Comparison of ENCODE assay signal across 8 mouse cellular contexts in genomic region chr12:111536746-111537145, GRCm38 (mm10). TPM values are rescaled to one million over a fixed set of nuclear protein-coding genes. Genes with fewer than 3 reads are reported as not detected.
DNase-seq lines count a peak whose midpoint lies in the region; ATAC-seq and TF ChIP-seq lines count a peak whose summit lies in the region.

No protein-coding gene starts in this region.

- peak overlapping the region; percentile 87 for H3ac ChIP-seq in myocyte (ENCODE audit: control insufficient read depth, insufficient read length)

- no peak for ATAC-seq in kidney, embryonic 16.5 days (ENCODE audit: low FRiP score, low TSS enrichment)
- ATAC-seq in intestine, embryonic 14.5 days (replicated peaks; ENCODE audit: low FRiP score, low TSS enrichment, low read depth), result no peak

- TF ChIP-seq POLR2A in cortical plate, adult 2 months (IDR thresholded peaks at IDR 0.05; ENCODE audit: extremely low read depth, insufficient read depth, low read length), result no peak
- TF ChIP-seq POLR2A in myocyte (IDR thresholded peaks at IDR 0.05; ENCODE audit: insufficient read length, low read depth), result no peak

- H3K4me3 ChIP-seq in kidney, embryonic 16.5 days (ENCODE audit: low read length), result peak overlapping the region; percentile 99
- H3K4me3 ChIP-seq in cortical plate, adult 2 months (ENCODE audit: insufficient read depth, low read length), result peak overlapping the region; percentile 50; the same call in 1 of the 2 replicates
- H3K4me3 ChIP-seq in intestine, embryonic 14.5 days (ENCODE audit: low read depth, low read length), result peak overlapping the region; percentile 94
- H3K4me3 ChIP-seq in myocyte, result peak overlapping the region; percentile 79

- no peaks in the 10 kb centered on the region for H3K27me3 ChIP-seq in kidney, embryonic 16.5 days (ENCODE audit: insufficient read depth, low read length)
- no peaks in the 10 kb centered on the region for H3K27me3 ChIP-seq in intestine, embryonic 14.5 days (replicated peaks; ENCODE audit: control insufficient read depth, insufficient read depth, low read length)
- no peaks in the 10 kb centered on the region for H3K27me3 ChIP-seq in myocyte (ENCODE audit: control insufficient read depth, insufficient read depth, insufficient read length)

- no peak for DNase-seq in kidney, adult 8-10 months
- no peak for DNase-seq in intestine, embryonic 14.5 days (ENCODE audit: low spot score)
- no peak for DNase-seq in left cerebral cortex, postnatal 14 days (ENCODE audit: low spot score in 2 of 2)
- no peak for DNase-seq in urinary bladder, adult 2 months (ENCODE audit: low spot score)
- no peak for DNase-seq in spleen, postnatal 4 days (ENCODE audit: low spot score in 2 of 2)

- no peaks in the 10 kb centered on the region for H3K9me3 ChIP-seq in kidney, embryonic 16.5 days (ENCODE audit: low read length)
- no peaks in the 10 kb centered on the region for H3K9me3 ChIP-seq in intestine, embryonic 14.5 days (ENCODE audit: control insufficient read depth, low read length)

- peaks cover 35% of the 10 kb centered on the region for H3K4me1 ChIP-seq in kidney, embryonic 16.5 days (ENCODE audit: insufficient read depth, low read length)
- peaks cover 6% of the 10 kb centered on the region for H3K4me1 ChIP-seq in cortical plate, adult 2 months (ENCODE audit: control insufficient read depth, insufficient read depth, low read length)
- peaks cover 20% of the 10 kb centered on the region for H3K4me1 ChIP-seq in intestine, embryonic 14.5 days (replicated peaks; ENCODE audit: control insufficient read depth, insufficient read depth, low read length)

- peaks cover 34% of the 10 kb centered on the region for H3K79me2 ChIP-seq in myocyte (ENCODE audit: control insufficient read depth, insufficient read depth)

- H3K36me3 ChIP-seq in kidney, embryonic 16.5 days (ENCODE audit: insufficient read depth, low read length), result peaks cover 16% of the 10 kb centered on the region
- H3K36me3 ChIP-seq in intestine, embryonic 14.5 days (ENCODE audit: control insufficient read depth, insufficient read depth, low read length), result peaks cover 26% of the 10 kb centered on the region
- peaks cover 24% of the 10 kb centered on the region for H3K36me3 ChIP-seq in myocyte (ENCODE audit: control insufficient read depth, insufficient read depth)

- peak overlapping the region; percentile 98 for H3K9ac ChIP-seq in kidney, embryonic 16.5 days (replicated peaks; ENCODE audit: low read length)
- peak overlapping the region; percentile 98 for H3K9ac ChIP-seq in intestine, embryonic 14.5 days (ENCODE audit: low read length)

- intact Hi-C loops in left cerebral cortex, postnatal 14 days (cut with DNase I), result loop anchor here (5.0 kb wide), 1 partner anchor 111 kb away; no protein-coding TSS in a partner anchor

- WGBS in kidney, embryonic 16.5 days, result 15% methylated on average over 4 of the region's 4 CpGs
- 42% methylated on average over 4 of the region's 4 CpGs for WGBS in intestine, embryonic 14.5 days

- no peak for TF ChIP-seq CTCF in cortical plate, adult 2 months (IDR thresholded peaks at IDR 0.05; ENCODE audit: extremely low read depth, insufficient read depth, low read length)

- H3K27ac ChIP-seq in kidney, embryonic 16.5 days (ENCODE audit: low read length), result peak overlapping the region; percentile 90
- no peak overlapping the region for H3K27ac ChIP-seq in cortical plate, adult 2 months (ENCODE audit: insufficient read depth, low read length)
- 0 out of 2 replicates have a peak overlapping the region, but pooled peaks have one; percentile 88 for H3K27ac ChIP-seq in intestine, embryonic 14.5 days (ENCODE audit: low read depth)

- peak overlapping the region; percentile 72 for H3K4me2 ChIP-seq in kidney, embryonic 16.5 days (replicated peaks; ENCODE audit: low read depth, low read length)
- peak overlapping the region; percentile 74 for H3K4me2 ChIP-seq in intestine, embryonic 14.5 days (ENCODE audit: low read length)
- peak overlapping the region; percentile 92 for H3K4me2 ChIP-seq in myocyte (ENCODE audit: low read depth)

TF ChIP-seq in myocyte, 11 proteins besides CTCF, POLR2A, EP300 and RAD21:
- TF ChIP-seq TCF12 (IDR thresholded peaks at IDR 0.05; ENCODE audit: insufficient read depth, poor library complexity, severe bottlenecking), result no peak
- TF ChIP-seq USF1 (IDR thresholded peaks at IDR 0.05; ENCODE audit: low read depth), result no peak
- TF ChIP-seq SRF (IDR thresholded peaks at IDR 0.05; ENCODE audit: control insufficient read depth, insufficient read length, low read depth), result no peak
- TF ChIP-seq MYOD1 (IDR thresholded peaks at IDR 0.05; ENCODE audit: control insufficient read depth in 1 of 3, insufficient read length in 2 of 3, low read depth in 2 of 3), result no peak
- no peak for TF ChIP-seq E2F4 (IDR thresholded peaks at IDR 0.05; ENCODE audit: insufficient read depth)
- no peak for TF ChIP-seq MYOG (IDR thresholded peaks at IDR 0.05; ENCODE audit: control insufficient read depth in 1 of 3, insufficient read depth in 1 of 3, insufficient read length in 2 of 3, low read depth in 2 of 3)
- TF ChIP-seq CEBPB (IDR thresholded peaks at IDR 0.05; ENCODE audit: insufficient read depth, poor library complexity, severe bottlenecking), result no peak
- TF ChIP-seq MAX (IDR thresholded peaks at IDR 0.05; ENCODE audit: low read depth), result no peak
- TF ChIP-seq TCF3 (IDR thresholded peaks at IDR 0.05; ENCODE audit: insufficient read length, low read depth), result no peak
- no peak for TF ChIP-seq REST (IDR thresholded peaks at IDR 0.05; ENCODE audit: insufficient read depth, insufficient read length)
TF ChIP-seq in myocyte: peak in this region for 0.

RNA-seq across cellular contexts. Expression of gene Eif5, which starts 1.1 kb away (rescaled TPM):
- polyA plus RNA-seq in kidney, embryonic 16.5 days (2015; fragmentation: Nextera tagmentation; extraction: Ambion mirVana), result 481 and 498 TPM in 2 replicates
- 149 and 160 TPM in 2 replicates for polyA plus RNA-seq in cortical plate, adult 2 months (2012; rRNA removed)
- polyA plus RNA-seq in intestine, embryonic 14.5 days (2014; fragmentation: Nextera tagmentation; extraction: Ambion mirVana), result 505 and 521 TPM in 2 replicates
- 57.6 TPM for polyA plus RNA-seq in myocyte (2012; fragmentation: generic; extraction: Trizol)
- total RNA-seq in left cerebral cortex, postnatal 14 days (2021), result 100 to 1,000 TPM; 237 to 261 TPM
- polyA plus RNA-seq in urinary bladder, adult 2 months (2012; rRNA removed), result 139 and 141 TPM in 2 replicates

RNA-seq across cellular contexts. Expression of gene Mark3, which starts 37.6 kb away (rescaled TPM):
- 31.5 and 32.2 TPM in 2 replicates for polyA plus RNA-seq in kidney, embryonic 16.5 days (2015; fragmentation: Nextera tagmentation; extraction: Ambion mirVana)
- polyA plus RNA-seq in cortical plate, adult 2 months (2012; rRNA removed), result 73.9 and 76.5 TPM in 2 replicates
- polyA plus RNA-seq in intestine, embryonic 14.5 days (2014; fragmentation: Nextera tagmentation; extraction: Ambion mirVana), result 49.4 and 49.6 TPM in 2 replicates
- polyA plus RNA-seq in myocyte (2012; fragmentation: generic; extraction: Trizol), result 42.1 TPM
- total RNA-seq in left cerebral cortex, postnatal 14 days (2021), result 100 to 1,000 TPM; 122 to 125 TPM
- polyA plus RNA-seq in urinary bladder, adult 2 months (2012; rRNA removed), result 56.1 and 59.8 TPM in 2 replicates

RNA-seq across cellular contexts. Expression of gene Gm266, which starts 51.1 kb away (rescaled TPM):
- 78.6 and 84.8 TPM in 2 replicates for polyA plus RNA-seq in kidney, embryonic 16.5 days (2015; fragmentation: Nextera tagmentation; extraction: Ambion mirVana)
- polyA plus RNA-seq in cortical plate, adult 2 months (2012; rRNA removed), result 6.3 and 9.1 TPM in 2 replicates
- polyA plus RNA-seq in intestine, embryonic 14.5 days (2014; fragmentation: Nextera tagmentation; extraction: Ambion mirVana), result 27.5 and 33.8 TPM in 2 replicates
- 1.5 TPM for polyA plus RNA-seq in myocyte (2012; fragmentation: generic; extraction: Trizol)
- total RNA-seq in left cerebral cortex, postnatal 14 days (2021), result 1 to 10 TPM; 4.0 to 6.6 TPM
- 5.9 and 6.7 TPM in 2 replicates for polyA plus RNA-seq in urinary bladder, adult 2 months (2012; rRNA removed)
